Mouse (Mus musculus) E14TG2a.4 (cell line): ENCODE measurements around the gene Ttc3.

ENCODE experiments used
- CTCF ChIP-seq: conservative IDR thresholded peaks from 2 replicates; pipeline ENCODE4 v1.5.1; 2014; ENCODE audit warnings: low read length
- NANOG ChIP-seq: IDR thresholded peaks from 2 replicates; pipeline ENCODE4 v1.6.1; 2014; ENCODE audit warnings: borderline replicate concordance, low read length, mixed read lengths
- POU5F1 ChIP-seq: IDR thresholded peaks from 2 replicates; pipeline ENCODE4 v1.6.1; 2014; ENCODE audit warnings: low read length, borderline replicate concordance

DNA sequence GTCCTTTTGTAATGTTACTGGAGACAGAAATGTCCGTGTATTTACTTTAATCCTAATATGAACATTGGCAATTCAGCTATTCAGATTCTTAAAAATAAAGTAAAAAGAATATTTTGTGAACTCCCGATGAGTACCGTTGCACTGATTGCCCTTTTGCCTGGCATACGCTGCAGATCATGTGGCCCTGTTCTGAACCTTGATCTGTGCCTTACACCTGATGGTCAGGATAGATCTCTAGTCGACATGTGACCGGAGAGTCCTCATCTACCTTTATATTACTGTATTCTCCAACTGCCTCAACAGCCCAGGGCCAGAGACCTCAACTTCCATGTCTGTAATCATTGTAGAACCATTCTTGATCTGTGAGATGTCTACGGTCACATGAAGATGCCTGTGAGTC lies 17.3 kb downstream of the Ttc3 start:
- TF ChIP-seq CTCF (no peak), POU5F1 (no peak), NANOG (no peak)
